Mouse (Mus musculus) urinary bladder, postnatal 36 days (tissue): Measurements from ENCODE around the gene Mpi.
A peak's percentile ranks its signal among the peaks of the same experiment; 100 is the strongest.

ENCODE experiments used
- DNase-seq, 2 experiments: peaks; one replicate each; pipeline ENCODE4 v3.0.0; 2022; ENCODE audit warnings: low spot score in 2 of 2, mixed read lengths in 1 of 2

Mpi gene

GRCm38 (mm10) chr9:57523754-57524153, 28.8 kb downstream of the Mpi start:
- no peak for DNase-seq

GRCm38 (mm10) chr9:57522861-57523246, 29.7 kb downstream of the Mpi start:
- no peak for DNase-seq

GRCm38 (mm10) chr9:57522114-57522860, 30.3 kb downstream of the Mpi start:
- DNase-seq = no peak

GRCm38 (mm10) chr9:57521056-57521911, 31.3 kb downstream of the Mpi start, which contains the start of gene Cox5a:
Cox5a (plus strand) TSS chr9:57521274.
- peak; percentile 88 to 94 for DNase-seq

GRCm38 (mm10) chr9:57520375-57521055, 32.0 kb downstream of the Mpi start:
- no peak for DNase-seq

GRCm38 (mm10) chr9:57517113-57517512, 35.5 kb downstream of the Mpi start:
- DNase-seq = peak; percentile 35 to 56

GRCm38 (mm10) chr9:57510577-57510976, 42.0 kb downstream of the Mpi start:
- no peak for DNase-seq

GRCm38 (mm10) chr9:57505700-57506099, 46.9 kb downstream of the Mpi start:
- DNase-seq = peak; percentile 29 to 49

GRCm38 (mm10) chr9:57504891-57505290, 47.7 kb downstream of the Mpi start:
- DNase-seq = no peak

- peak; percentile 23 to 62 for DNase-seq
These were observed 48.2 kb downstream of the Mpi start for GRCm38 (mm10) chr9:57504381-57504700.

- DNase-seq = peak; percentile 62 to 75
These were observed 48.8 kb downstream of the Mpi start, which contains the start of gene Rpp25 for GRCm38 (mm10) chr9:57503622-57504380. Rpp25 (plus strand) TSS chr9:57504026.

- peak in 1 of 2 experiments; percentile 26 for DNase-seq
These were observed 49.5 kb downstream of the Mpi start for GRCm38 (mm10) chr9:57502911-57503621.

GRCm38 (mm10) chr9:57501861-57502260, 50.7 kb downstream of the Mpi start:
- DNase-seq = no peak

GRCm38 (mm10) chr9:57501452-57501851, 51.1 kb downstream of the Mpi start:
- no peak for DNase-seq

- no peak for DNase-seq
These were observed 54.0 kb downstream of the Mpi start for GRCm38 (mm10) chr9:57498536-57498935.

GRCm38 (mm10) chr9:57497236-57497635, 55.3 kb downstream of the Mpi start:
- no peak for DNase-seq

- no peak for DNase-seq
These were observed 57.6 kb downstream of the Mpi start for GRCm38 (mm10) chr9:57494970-57495369.
